Mouse (Mus musculus) limb, embryonic 10.5 days (tissue): ENCODE results near the gene Olfr430. TPM values are rescaled to one million over a fixed set of nuclear protein-coding genes. Genes with fewer than 3 reads are reported as not detected.
"Not testable (repeated sequence)": the region's sequence is repeated elsewhere in the genome, so short reads cannot be mapped to it uniquely, and the experiment has no call there.

Experiments
- DNase-seq: peaks from one replicate; pipeline ENCODE4 v3.0.0-alpha.2; 2017; ENCODE audit warnings: low spot score
- H3K27ac ChIP-seq: fragments of 300-500 bp; sonication (generic); 2 replicates; pipeline ENCODE4 v1.5.1; 2016; ENCODE audit warnings: mild to moderate bottlenecking
- H3K27me3 ChIP-seq: fragments of 300-500 bp; sonication (generic); 2 replicates; pipeline ENCODE4 v1.6.1; 2016; ENCODE audit warnings: low read depth, mild to moderate bottlenecking; ENCODE audit not compliant: poor library complexity, severe bottlenecking
- H3K36me3 ChIP-seq: fragments of 300-500 bp; sonication (generic); 2 replicates; pipeline ENCODE4 v1.6.1; 2016; ENCODE audit warnings: mild to moderate bottlenecking, moderate library complexity
- H3K4me1 ChIP-seq: fragments of 300-500 bp; sonication (generic); 2 replicates; pipeline ENCODE4 v1.6.1; 2016
- H3K4me3 ChIP-seq: fragments of 300-500 bp; sonication (generic); 2 replicates; pipeline ENCODE4 v1.5.1; 2016; ENCODE audit warnings: mild to moderate bottlenecking, moderate library complexity
- H3K9me3 ChIP-seq: fragments of 300-500 bp; sonication (generic); replicated peaks from 2 replicates; pipeline ENCODE4 v1.6.1; 2016; ENCODE audit warnings: mild to moderate bottlenecking
- WGBS: fragments of 180-500 bp; shearing (Covaris S2); methylation state at CpG from one replicate; pipeline ENCODE4 v1.1.7; 2016; 5-methylcytosine and 5-hydroxymethylcytosine counted together
- polyA plus RNA-seq: library from polyadenylated mRNA; unstranded; fragments of >200 nt; fragmentation: Nextera tagmentation; extraction: Ambion mirVana; gene quantifications from 2 replicates; pipeline ENCODE4 v1.2.1, GENCODE M21; 2016

Gene Olfr430
- polyA plus RNA-seq: not detected in 2 replicates

- no peaks in the 10 kb centered on the region for H3K36me3 ChIP-seq
- no peak for DNase-seq
- 95% methylated on average over 3 of the region's 3 CpGs for WGBS
- no peaks in the 10 kb centered on the region for H3K4me1 ChIP-seq
- H3K9me3 ChIP-seq: no peaks in the 10 kb centered on the region
- no peak within 1 kb of the TSS for H3K27ac ChIP-seq
- H3K4me3 ChIP-seq: no peak within 1 kb of the TSS
- H3K27me3 ChIP-seq: no peaks in the 10 kb centered on the region
Observed at GRCm38 (mm10) chr1:174066305-174066704, at the start of gene Olfr430. Gene Olfr430 (plus strand): TSS chr1:174066605.

DNA sequence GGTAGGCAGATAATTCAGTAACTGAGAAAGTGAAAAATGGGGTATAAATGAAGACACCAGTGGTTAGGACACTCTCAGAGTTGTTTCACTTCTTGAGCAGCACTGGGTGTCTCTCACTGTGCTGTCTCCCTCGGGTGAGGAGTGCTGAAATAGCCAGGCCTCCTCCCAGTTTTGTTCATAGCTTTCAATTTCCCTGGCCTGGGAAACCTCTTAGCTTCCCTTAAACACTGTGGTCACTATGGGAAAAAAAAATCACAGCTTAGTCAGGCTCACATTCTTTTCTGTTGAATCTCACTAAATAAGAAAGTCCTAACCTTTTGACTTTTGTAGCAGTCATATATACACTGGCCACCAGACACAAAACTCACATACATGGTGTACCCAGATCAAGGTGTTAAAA lies 34.7 kb upstream of the Olfr430 start, which contains the start of gene Ifi205:
Gene Ifi205, minus strand, starts transcription at position 113 of the 400 bp plus-strand sequence.
- H3K27ac ChIP-seq: no peak within 1 kb of the TSS
- 63% methylated on average over 1 of the region's 1 CpGs for WGBS

DNA sequence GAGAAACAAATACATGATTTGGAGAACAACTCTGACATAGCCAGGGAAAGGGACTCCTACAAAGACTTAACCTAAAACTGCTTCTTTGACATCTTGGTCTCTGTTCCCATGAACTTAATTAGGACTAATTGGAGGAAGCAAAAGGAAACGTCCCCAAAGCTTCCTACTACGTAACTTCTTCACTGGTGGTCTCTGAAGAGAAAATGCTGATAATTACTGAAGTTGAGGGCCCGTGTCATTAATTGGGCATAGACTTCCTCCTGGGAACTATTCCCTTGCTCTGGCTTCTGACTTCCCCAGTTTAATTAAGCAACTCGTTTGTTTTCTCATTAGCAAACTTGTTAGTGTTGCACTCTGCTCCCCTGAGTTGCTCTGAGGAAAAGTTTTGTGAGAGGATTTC lies 30.6 kb upstream of the Olfr430 start:
- WGBS: 51% methylated on average over 4 of the region's 4 CpGs
- no peaks in the 10 kb centered on the region for H3K9me3 ChIP-seq
- no peaks in the 10 kb centered on the region for H3K4me1 ChIP-seq
- no peak overlapping the region for H3K27ac ChIP-seq
- H3K27me3 ChIP-seq: no peaks in the 10 kb centered on the region
- no peak for DNase-seq
- H3K36me3 ChIP-seq: no peaks in the 10 kb centered on the region
- H3K4me3 ChIP-seq: no peak overlapping the region

More for the DNA sequence above, 34.7 kb upstream of the Olfr430 start, which contains the start of gene Ifi205:
- no peaks in the 10 kb centered on the region for H3K27me3 ChIP-seq
- DNase-seq: no peak
- no peaks in the 10 kb centered on the region for H3K9me3 ChIP-seq
- H3K4me1 ChIP-seq: no peaks in the 10 kb centered on the region
- H3K4me3 ChIP-seq: no peak within 1 kb of the TSS
- H3K36me3 ChIP-seq: no peaks in the 10 kb centered on the region

- no peak for DNase-seq
- Histone ChIP-seq H3K27ac (no peak overlapping the region), H3K4me3 (no peak overlapping the region), H3K4me1 (no peaks in the 10 kb centered on the region), H3K36me3 (no peaks in the 10 kb centered on the region), H3K27me3 (no peaks in the 10 kb centered on the region), H3K9me3 (no peaks in the 10 kb centered on the region)
- 95% methylated on average over 3 of the region's 3 CpGs for WGBS
Observed at GRCm38 (mm10) chr1:174038480-174038879, 27.9 kb upstream of the Olfr430 start.

- H3K27ac ChIP-seq: no peak within 1 kb of the TSS
- H3K9me3 ChIP-seq: no peaks in the 10 kb centered on the region
- WGBS: 82% methylated on average over 7 of the region's 7 CpGs
- no peaks in the 10 kb centered on the region for H3K36me3 ChIP-seq
- no peaks in the 10 kb centered on the region for H3K4me1 ChIP-seq
- no peaks in the 10 kb centered on the region for H3K27me3 ChIP-seq
- no peak within 1 kb of the TSS for H3K4me3 ChIP-seq
- DNase-seq: no peak
Observed at GRCm38 (mm10) chr1:174040523-174041177, 25.8 kb upstream of the Olfr430 start, which contains the start of gene Olfr433. Gene Olfr433 (plus strand): TSS chr1:174040705.

DNA sequence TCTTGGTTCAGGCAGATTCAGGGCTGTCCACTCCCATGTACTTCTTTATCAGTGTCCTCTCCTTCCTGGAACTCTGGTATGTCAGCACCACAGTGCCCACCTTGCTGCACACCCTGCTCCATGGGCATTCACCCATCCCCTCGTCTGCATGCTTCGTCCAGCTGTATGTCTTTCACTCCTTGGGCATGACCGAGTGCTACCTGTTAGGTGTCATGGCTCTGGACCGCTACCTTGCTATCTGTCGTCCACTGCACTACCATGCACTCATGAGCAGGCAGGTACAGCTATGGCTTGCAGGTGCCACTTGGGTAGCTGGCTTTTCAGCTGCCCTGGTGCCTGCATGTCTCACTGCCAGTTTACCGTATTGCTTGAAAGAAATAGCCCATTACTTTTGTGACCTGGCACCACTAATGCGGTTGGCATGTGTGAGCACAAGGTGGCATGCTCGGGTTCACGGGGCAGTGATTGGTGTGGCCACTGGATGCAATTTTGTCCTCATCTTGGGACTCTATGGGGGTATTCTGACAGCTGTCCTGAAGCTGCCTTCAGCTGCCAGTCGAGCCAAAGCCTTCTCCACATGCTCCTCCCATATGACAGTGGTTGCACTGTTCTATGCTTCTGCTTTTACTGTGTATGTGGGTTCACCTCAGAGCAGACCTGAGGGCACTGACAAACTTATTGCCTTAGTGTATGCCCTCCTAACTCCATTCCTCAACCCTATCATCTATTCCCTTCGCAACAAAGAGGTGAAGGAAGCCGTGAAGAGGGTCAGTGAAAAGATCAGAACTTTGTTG lies 24.1 kb upstream of the Olfr430 start:
- not testable (repeated sequence) for H3K4me3 ChIP-seq, DNase-seq, H3K4me1 ChIP-seq, H3K27ac ChIP-seq, H3K9me3 ChIP-seq, H3K36me3 ChIP-seq, H3K27me3 ChIP-seq
- 91% methylated on average over 12 of the region's 12 CpGs for WGBS

- Histone ChIP-seq H3K9me3 (no peaks in the 10 kb centered on the region), H3K27ac (no peak overlapping the region), H3K4me1 (no peaks in the 10 kb centered on the region), H3K36me3 (no peaks in the 10 kb centered on the region), H3K4me3 (no peak overlapping the region), H3K27me3 (no peaks in the 10 kb centered on the region)
- WGBS: 74% methylated on average over 2 of the region's 2 CpGs
- no peak for DNase-seq
Observed at GRCm38 (mm10) chr1:174044431-174044830, 22.0 kb upstream of the Olfr430 start.

DNA sequence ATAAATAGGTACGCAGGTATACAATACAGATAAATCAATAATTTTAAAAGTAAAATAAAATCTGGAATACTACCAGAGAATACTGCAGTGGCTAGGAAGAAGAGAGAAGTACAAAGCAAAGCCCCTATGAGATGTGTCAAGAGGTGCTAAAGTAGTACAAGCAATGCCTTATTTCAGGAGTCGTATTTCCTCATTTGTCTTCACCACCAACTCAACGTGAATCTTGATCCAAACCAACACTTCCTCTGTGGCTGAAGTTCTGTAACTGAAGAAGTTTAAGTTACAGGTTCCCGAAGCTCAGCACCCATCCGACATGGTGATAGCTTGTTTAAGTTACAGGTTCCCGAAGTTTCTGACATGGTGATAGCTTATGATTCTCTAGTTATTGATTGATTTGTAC lies 18.2 kb upstream of the Olfr430 start:
- not testable (repeated sequence) for H3K9me3 ChIP-seq, H3K27me3 ChIP-seq, H3K27ac ChIP-seq, H3K36me3 ChIP-seq, H3K4me3 ChIP-seq, DNase-seq, H3K4me1 ChIP-seq
- WGBS: 90% methylated on average over 6 of the region's 6 CpGs

DNA sequence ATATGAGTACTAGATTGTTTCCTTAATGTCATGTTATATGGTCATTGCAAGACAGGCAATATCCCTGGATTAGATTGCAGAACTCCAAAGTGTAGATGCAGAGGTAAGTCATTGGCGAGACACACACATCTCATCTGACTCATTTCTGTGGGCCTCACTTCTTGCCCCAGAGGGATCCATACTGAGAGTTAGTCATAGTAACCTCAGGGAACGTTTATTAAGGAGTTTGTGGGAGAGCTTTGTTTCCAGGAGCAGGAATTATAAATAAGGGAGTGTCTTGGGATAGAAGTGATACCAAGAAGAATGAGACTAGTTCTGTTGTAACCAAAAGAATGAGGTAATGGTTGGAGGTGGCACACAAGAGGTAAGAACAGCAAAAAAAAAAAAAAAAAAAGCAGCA lies 17.5 kb upstream of the Olfr430 start, which contains the start of gene Olfr432:
Gene Olfr432, plus strand, starts transcription at position 313 of the 400 bp plus-strand sequence.
- Histone ChIP-seq H3K4me3 (no peak within 1 kb of the TSS), H3K4me1 (no peaks in the 10 kb centered on the region), H3K27ac (no peak within 1 kb of the TSS), H3K9me3 (no peaks in the 10 kb centered on the region), H3K27me3 (no peaks in the 10 kb centered on the region), H3K36me3 (no peaks in the 10 kb centered on the region)
- no peak for DNase-seq
- WGBS: 82% methylated on average over 2 of the region's 2 CpGs

DNA sequence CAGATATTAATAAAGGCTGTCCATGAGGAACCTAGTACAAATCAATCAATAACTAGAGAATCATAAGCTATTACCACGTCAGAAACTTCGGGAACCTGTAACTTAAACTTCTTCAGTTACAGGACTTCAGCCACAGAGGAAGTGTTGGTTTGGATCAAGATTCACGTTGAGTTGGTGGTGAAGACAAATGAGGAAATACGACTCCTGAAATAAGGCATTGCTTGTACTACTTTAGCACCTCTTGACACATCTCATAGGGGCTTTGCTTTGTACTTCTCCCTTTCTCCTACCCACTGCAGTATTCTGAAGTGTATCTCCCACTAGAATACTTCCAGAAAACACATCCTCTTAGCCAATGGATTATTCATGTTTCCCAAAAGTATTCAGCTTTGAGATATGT lies 17.0 kb upstream of the Olfr430 start:
- not testable (repeated sequence) for DNase-seq, H3K4me3 ChIP-seq, H3K36me3 ChIP-seq, H3K27ac ChIP-seq, H3K9me3 ChIP-seq, H3K4me1 ChIP-seq, H3K27me3 ChIP-seq
- WGBS: 75% methylated on average over 4 of the region's 4 CpGs

DNA sequence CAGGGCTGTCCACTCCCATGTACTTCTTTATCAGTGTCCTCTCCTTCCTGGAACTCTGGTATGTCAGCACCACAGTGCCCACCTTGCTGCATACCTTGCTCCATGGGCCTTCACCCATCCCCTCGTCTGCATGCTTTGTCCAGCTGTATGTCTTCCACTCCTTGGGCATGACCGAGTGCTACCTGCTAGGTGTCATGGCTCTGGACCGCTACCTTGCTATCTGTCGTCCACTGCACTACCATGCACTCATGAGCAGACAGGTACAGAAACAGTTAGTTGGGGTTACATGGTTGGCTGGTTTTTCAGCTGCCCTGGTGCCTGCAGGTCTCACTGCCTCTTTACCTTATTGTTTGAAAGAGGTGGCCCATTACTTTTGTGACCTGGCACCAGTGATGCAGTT lies 15.9 kb upstream of the Olfr430 start:
- no peaks in the 10 kb centered on the region for H3K36me3 ChIP-seq
- H3K4me1 ChIP-seq: no peaks in the 10 kb centered on the region
- no peaks in the 10 kb centered on the region for H3K9me3 ChIP-seq
- DNase-seq: no peak
- H3K27ac ChIP-seq: no peak overlapping the region
- 92% methylated on average over 4 of the region's 4 CpGs for WGBS
- H3K27me3 ChIP-seq: no peaks in the 10 kb centered on the region
- H3K4me3 ChIP-seq: no peak overlapping the region

GRCm38 (mm10) chr1:174051515-174051914 lies 14.9 kb upstream of the Olfr430 start:
- H3K4me1 ChIP-seq: no peaks in the 10 kb centered on the region
- WGBS: 94% methylated on average over 4 of the region's 4 CpGs
- no peak for DNase-seq

GRCm38 (mm10) chr1:174051931-174052536 lies 14.4 kb upstream of the Olfr430 start:
- H3K27me3 ChIP-seq: no peaks in the 10 kb centered on the region
- H3K9me3 ChIP-seq: no peaks in the 10 kb centered on the region
- H3K27ac ChIP-seq: no peak overlapping the region
- no peaks in the 10 kb centered on the region for H3K4me1 ChIP-seq
- 84% methylated on average over 5 of the region's 5 CpGs for WGBS
- H3K4me3 ChIP-seq: no peak overlapping the region
- DNase-seq: no peak
- H3K36me3 ChIP-seq: no peaks in the 10 kb centered on the region

More at GRCm38 (mm10) chr1:174051515-174051914, 14.9 kb upstream of the Olfr430 start:
- Histone ChIP-seq H3K9me3 (no peaks in the 10 kb centered on the region), H3K27ac (no peak overlapping the region), H3K36me3 (no peaks in the 10 kb centered on the region), H3K27me3 (no peaks in the 10 kb centered on the region), H3K4me3 (no peak overlapping the region)
